Mouse (Mus musculus): ENCODE measurements at regions not wholly inside any gene's neighbourhood (a gene's known extent, or its start where the extent isn't known, plus 50 kb on each side); places are given as distances from the start of the nearest gene placed in this dataset.

GRCm38 (mm10) chr9:111879710-111880109 is 189.6 kb upstream of the Stac start:
- TF ChIP-seq CTCF (conservative IDR thresholded peaks at IDR 0.05; ENCODE audit: low read length) (no peak), POU5F1 (IDR thresholded peaks at IDR 0.05; ENCODE audit: borderline replicate concordance, low read length) (no peak; the same call in 1 of the 2 replicates), NANOG (IDR thresholded peaks at IDR 0.05; ENCODE audit: borderline replicate concordance, low read length) (peak; percentile 88)
